Mouse (Mus musculus) midbrain, postnatal 0 days (tissue): Measurements from ENCODE around the gene Tcf7l2. TPM values are rescaled to one million over a fixed set of nuclear protein-coding genes. Genes with fewer than 3 reads are reported as not detected.

Source experiments
- ATAC-seq: fragments of 200-750 bp; cut with Nextera tagmentation; 2 replicates; pipeline ENCODE4 v1.8.0; 2017; ENCODE audit warnings: moderate number of reproducible peaks, mild to moderate bottlenecking, moderate TSS enrichment, moderate library complexity; ENCODE audit not compliant: low FRiP score
- DNase-seq: peaks from one replicate; pipeline ENCODE4 v3.0.0-alpha.2; 2015; ENCODE audit warnings: low spot score
- H3K27ac ChIP-seq: fragments of 300-500 bp; sonication (generic); 2 replicates; pipeline ENCODE4 v1.5.1; 2014; ENCODE audit warnings: low read depth, mild to moderate bottlenecking, low read length, mixed read lengths
- H3K27me3 ChIP-seq: fragments of 300-500 bp; sonication (generic); 2 replicates; pipeline ENCODE4 v1.6.1; 2014; ENCODE audit warnings: low read length, control low read depth, mixed read lengths; ENCODE audit not compliant: insufficient read depth
- H3K36me3 ChIP-seq: fragments of 300-500 bp; sonication (generic); 2 replicates; pipeline ENCODE4 v1.6.1; 2014; ENCODE audit warnings: low read length, control low read depth, mixed read lengths; ENCODE audit not compliant: insufficient read depth
- H3K4me1 ChIP-seq: fragments of 300-500 bp; sonication (generic); 2 replicates; pipeline ENCODE4 v1.6.1; 2014; ENCODE audit warnings: mild to moderate bottlenecking, control low read depth, antibody characterized with exemption, low read length, mixed read lengths; ENCODE audit not compliant: insufficient read depth
- H3K4me2 ChIP-seq: fragments of 300-500 bp; sonication (generic); 2 replicates; pipeline ENCODE4 v1.6.1; 2014; ENCODE audit warnings: low read depth, mild to moderate bottlenecking, low read length, mixed read lengths; ENCODE audit not compliant: poor library complexity, severe bottlenecking
- H3K4me3 ChIP-seq: fragments of 300-500 bp; sonication (generic); 2 replicates; pipeline ENCODE4 v1.5.1; 2014; ENCODE audit warnings: low read depth, mild to moderate bottlenecking, low read length, moderate library complexity
- H3K9ac ChIP-seq: fragments of 300-500 bp; sonication (generic); replicated peaks from 2 replicates; pipeline ENCODE4 v1.6.1; 2014; ENCODE audit warnings: mild to moderate bottlenecking, low read length, moderate library complexity, mixed read lengths; ENCODE audit not compliant: poor library complexity, severe bottlenecking
- H3K9me3 ChIP-seq: fragments of 300-500 bp; sonication (generic); 2 replicates; pipeline ENCODE4 v1.6.1; 2016; ENCODE audit warnings: low read length, control low read depth
- CTCF ChIP-seq: IDR thresholded peaks from 2 replicates; pipeline ENCODE4 v1.5.1; 2016; ENCODE audit warnings: antibody characterized with exemption, mild to moderate bottlenecking
- WGBS: fragments of 180-500 bp; shearing (Covaris S2); extraction: QIAGEN DNeasy Blood & Tissue Kit; methylation state at CpG from one replicate; pipeline ENCODE4 v1.1.7; 2014; 5-methylcytosine and 5-hydroxymethylcytosine counted together
- polyA plus RNA-seq: library from polyadenylated mRNA; unstranded; fragments of >200 nt; fragmentation: Nextera tagmentation; extraction: Ambion mirVana; gene quantifications from 2 replicates; pipeline ENCODE4 v1.2.1, GENCODE M21; 2015
- total RNA-seq: library from RNA; depleted of rRNA; stranded (reverse); fragments of >200 nt; gene quantifications from 2 replicates; pipeline ENCODE4 v1.2.3, GENCODE M21; 2014

The Tcf7l2 gene
- total and polyA plus RNA-seq, 2 experiments from 2014 or later: 67.2 to 861 TPM

DNA sequence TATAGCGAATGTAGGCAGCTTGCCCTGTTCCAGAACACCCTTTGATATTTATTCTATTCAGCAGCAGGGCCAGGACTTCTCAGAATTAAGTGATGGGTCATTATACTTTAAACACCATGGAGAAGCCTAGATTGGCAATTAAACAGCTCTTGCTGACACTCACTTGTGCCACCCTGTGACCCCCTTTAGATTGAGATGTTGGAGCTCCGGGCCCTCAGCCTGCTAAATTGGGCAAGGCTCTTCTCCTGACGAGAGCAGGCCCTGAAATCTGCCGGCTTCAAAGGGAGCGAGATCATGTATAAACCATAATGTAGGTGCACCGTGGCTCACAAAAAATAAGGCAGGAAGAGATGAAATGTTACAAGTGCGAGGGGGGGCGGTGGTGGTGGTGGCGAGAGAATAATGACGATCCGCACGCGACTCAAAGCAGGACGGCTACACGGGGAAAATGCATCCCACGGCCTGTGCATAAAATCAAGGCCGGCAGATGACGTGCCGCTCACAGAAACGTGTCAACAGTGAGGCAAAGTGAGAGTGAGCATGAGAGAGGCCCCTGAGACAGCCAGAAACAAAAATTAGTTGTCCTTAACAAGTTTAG, 173.1 kb downstream of the Tcf7l2 start:
- ATAC-seq: peak; percentile 58
- Histone ChIP-seq H3K4me1 (0 out of 2 replicates have a peak, but pooled peaks cover 3% of the 10 kb centered on the region), H3K9me3 (no peaks in the 10 kb centered on the region), H3K27me3 (no peaks in the 10 kb centered on the region), H3K27ac (peak overlapping the region; percentile 72), H3K4me2 (no peak overlapping the region), H3K9ac (no peak overlapping the region), H3K4me3 (no peak overlapping the region), H3K36me3 (peaks cover 14% of the 10 kb centered on the region)
- TF ChIP-seq CTCF: no peak
- WGBS: 34% methylated on average over 20 of the region's 20 CpGs
- DNase-seq: no peak

DNA sequence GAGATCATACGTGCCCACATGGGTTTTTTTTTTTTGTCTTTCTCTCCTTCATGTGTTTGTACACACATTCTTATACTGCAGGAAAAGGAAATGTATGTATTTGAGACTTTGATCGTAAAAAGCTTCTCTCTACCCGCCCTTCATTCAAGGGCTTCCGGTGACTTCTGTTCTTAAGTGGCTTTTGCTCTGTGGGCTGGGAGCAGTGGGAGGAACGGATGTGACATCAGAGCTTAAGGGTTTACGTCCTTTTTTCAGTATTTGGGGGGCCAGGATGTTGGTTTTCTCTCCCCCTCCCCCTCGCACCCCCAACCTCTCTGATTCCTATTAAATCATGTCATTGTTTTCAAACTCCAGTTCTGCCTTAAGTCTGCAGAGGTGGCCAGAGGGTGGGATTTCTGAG, 173.9 kb downstream of the Tcf7l2 start:
- Histone ChIP-seq H3K4me2 (no peak overlapping the region), H3K27ac (peak overlapping the region; percentile 72; the same call in 1 of the 2 replicates), H3K36me3 (peaks cover 16% of the 10 kb centered on the region), H3K9ac (no peak overlapping the region), H3K27me3 (no peaks in the 10 kb centered on the region), H3K4me3 (no peak overlapping the region), H3K4me1 (0 out of 2 replicates have a peak, but pooled peaks cover 3% of the 10 kb centered on the region), H3K9me3 (no peaks in the 10 kb centered on the region)
- no peak for TF ChIP-seq CTCF
- ATAC-seq (no peak), DNase-seq (no peak)
- 69% methylated on average over 7 of the region's 7 CpGs for WGBS

DNA sequence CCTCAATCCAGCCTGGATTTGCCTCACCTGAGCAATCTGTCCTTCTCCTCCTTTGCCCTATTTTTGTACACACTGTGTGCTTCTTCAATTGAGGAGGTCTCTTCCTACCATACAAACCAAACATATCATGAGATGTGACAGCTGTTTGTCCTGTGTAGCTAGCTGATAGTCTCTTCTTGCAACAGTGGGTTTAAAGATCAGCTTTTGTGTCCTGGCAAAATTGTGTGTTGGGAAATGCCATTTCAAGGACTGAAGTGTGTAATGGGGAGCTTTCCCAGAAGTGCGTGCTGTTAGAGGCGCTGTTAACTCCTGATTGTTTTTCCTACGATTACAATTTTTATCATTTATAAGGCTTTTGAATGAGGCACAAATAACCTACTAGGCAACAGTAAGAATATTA, 174.6 kb downstream of the Tcf7l2 start:
- Histone ChIP-seq H3K4me1 (0 out of 2 replicates have a peak, but pooled peaks cover 3% of the 10 kb centered on the region), H3K27me3 (no peaks in the 10 kb centered on the region), H3K4me3 (no peak overlapping the region), H3K9me3 (no peaks in the 10 kb centered on the region), H3K9ac (no peak overlapping the region), H3K27ac (peak overlapping the region; percentile 72), H3K36me3 (peaks cover 21% of the 10 kb centered on the region), H3K4me2 (no peak overlapping the region)
- 90% methylated on average over 3 of the region's 3 CpGs for WGBS
- ATAC-seq: no peak
- TF ChIP-seq CTCF: no peak
- DNase-seq: no peak

DNA sequence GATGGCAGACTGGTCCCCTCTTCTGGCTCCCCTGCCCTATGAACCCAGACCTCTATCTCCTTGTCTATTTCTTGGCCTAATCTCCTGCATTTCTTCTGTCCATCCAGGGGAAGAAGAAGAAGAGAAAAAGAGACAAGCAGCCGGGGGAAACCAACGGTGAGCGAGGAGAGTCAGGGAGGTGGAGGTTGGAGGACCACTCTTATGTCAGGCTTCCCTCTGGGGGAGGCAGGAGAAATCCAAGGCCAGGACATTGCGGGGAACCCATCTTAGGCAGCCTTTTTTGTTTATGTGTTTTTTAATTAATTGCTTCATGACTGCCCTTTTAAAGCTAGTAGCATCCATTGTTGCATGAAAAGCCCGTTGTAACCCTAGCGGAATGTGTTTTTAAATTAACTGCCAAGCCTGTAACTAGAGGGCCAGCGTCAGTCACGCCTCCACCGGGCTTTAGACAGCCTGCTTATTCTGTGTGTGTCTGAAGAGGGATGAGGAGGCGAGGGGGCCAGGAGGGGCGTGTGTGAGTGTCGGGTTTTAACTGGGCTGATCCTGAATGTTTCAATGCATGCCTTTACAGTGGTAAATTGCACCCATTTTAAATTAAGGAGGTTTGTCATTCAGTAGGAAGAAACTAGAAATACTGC, 182.3 kb downstream of the Tcf7l2 start:
- Histone ChIP-seq H3K27ac (peak overlapping the region; percentile 59), H3K4me1 (no peaks in the 10 kb centered on the region), H3K9me3 (no peaks in the 10 kb centered on the region), H3K4me3 (no peak overlapping the region), H3K9ac (no peak overlapping the region), H3K27me3 (no peaks in the 10 kb centered on the region), H3K4me2 (no peak overlapping the region), H3K36me3 (peaks cover 16% of the 10 kb centered on the region)
- TF ChIP-seq CTCF: no peak
- ATAC-seq: no peak
- peak; percentile 42 for DNase-seq
- WGBS: 21% methylated on average over 12 of the region's 12 CpGs

DNA sequence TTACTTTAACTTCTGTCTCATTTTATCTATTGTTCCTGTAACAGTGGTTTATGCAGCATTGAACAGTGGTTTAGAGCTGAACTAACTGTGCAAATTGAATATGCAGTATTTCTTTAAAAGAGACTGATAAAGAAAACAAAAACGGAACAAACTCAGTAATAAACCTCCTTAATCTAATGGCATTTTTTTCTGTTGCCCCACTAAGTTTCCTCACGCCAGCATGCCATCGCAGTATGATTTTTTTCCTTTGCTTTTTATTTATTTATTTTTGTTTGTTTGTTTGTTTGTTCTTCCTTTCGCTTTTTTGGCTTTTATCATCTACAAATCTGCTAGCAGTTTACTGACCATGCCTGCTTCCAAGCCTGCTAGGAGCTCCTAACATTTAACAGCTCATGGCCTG, 183.2 kb downstream of the Tcf7l2 start:
- TF ChIP-seq CTCF: no peak
- H3K9ac ChIP-seq: no peak overlapping the region
- H3K27ac ChIP-seq: peak overlapping the region; percentile 32; the same call in 1 of the 2 replicates
- WGBS: 89% methylated on average over 4 of the region's 4 CpGs
- peaks cover 8% of the 10 kb centered on the region; the same call in 1 of the 2 replicates for H3K36me3 ChIP-seq
- H3K27me3 ChIP-seq: no peaks in the 10 kb centered on the region
- no peaks in the 10 kb centered on the region for H3K4me1 ChIP-seq
- DNase-seq: no peak
- ATAC-seq: no peak
- no peak overlapping the region for H3K4me2 ChIP-seq
- no peak overlapping the region for H3K4me3 ChIP-seq
- H3K9me3 ChIP-seq: no peaks in the 10 kb centered on the region

DNA sequence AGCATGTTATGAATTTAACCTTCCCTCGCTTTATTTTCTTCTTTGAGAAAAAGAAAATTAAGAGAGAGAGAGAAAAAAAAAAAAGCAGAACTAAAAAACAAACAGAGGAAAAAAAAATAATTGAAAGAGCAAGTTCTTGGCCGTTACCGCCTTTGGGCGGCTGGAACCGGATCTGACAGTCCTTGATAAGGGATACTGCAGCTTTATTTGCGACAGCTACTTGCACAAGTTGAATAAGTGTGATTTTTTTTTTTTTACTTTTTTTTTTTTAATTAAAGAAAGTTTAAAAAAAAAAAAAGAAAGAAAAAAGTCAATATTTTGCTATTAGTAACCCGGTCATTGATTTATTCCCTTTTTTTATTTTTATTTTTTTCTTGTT, 183.8 kb downstream of the Tcf7l2 start:
- no peak for TF ChIP-seq CTCF
- H3K4me1 ChIP-seq: no peaks in the 10 kb centered on the region
- no peak for ATAC-seq
- no peaks in the 10 kb centered on the region for H3K27me3 ChIP-seq
- H3K4me2 ChIP-seq: no peak overlapping the region
- H3K36me3 ChIP-seq: 0 out of 2 replicates have a peak, but pooled peaks cover 7% of the 10 kb centered on the region
- no peak for DNase-seq
- 59% methylated on average over 7 of the region's 7 CpGs for WGBS
- H3K4me3 ChIP-seq: no peak overlapping the region
- H3K9me3 ChIP-seq: no peaks in the 10 kb centered on the region
- H3K27ac ChIP-seq: peak overlapping the region; percentile 77; the same call in 1 of the 2 replicates
- H3K9ac ChIP-seq: no peak overlapping the region
